Mouse (Mus musculus) midbrain, postnatal 0 days (tissue): ENCODE data around the gene Emilin2. TPM values are rescaled to one million over a fixed set of nuclear protein-coding genes. Genes with fewer than 3 reads are reported as not detected.

Source experiments
- ATAC-seq: fragments of 200-750 bp; cut with Nextera tagmentation; 2 replicates; pipeline ENCODE4 v1.8.0; 2017; ENCODE audit warnings: moderate number of reproducible peaks, mild to moderate bottlenecking, moderate TSS enrichment, moderate library complexity; ENCODE audit not compliant: low FRiP score
- DNase-seq: peaks from one replicate; pipeline ENCODE4 v3.0.0-alpha.2; 2015; ENCODE audit warnings: low spot score
- H3K27ac ChIP-seq: fragments of 300-500 bp; sonication (generic); 2 replicates; pipeline ENCODE4 v1.5.1; 2014; ENCODE audit warnings: low read depth, mild to moderate bottlenecking, low read length, mixed read lengths
- H3K27me3 ChIP-seq: fragments of 300-500 bp; sonication (generic); 2 replicates; pipeline ENCODE4 v1.6.1; 2014; ENCODE audit warnings: low read length, control low read depth, mixed read lengths; ENCODE audit not compliant: insufficient read depth
- H3K36me3 ChIP-seq: fragments of 300-500 bp; sonication (generic); 2 replicates; pipeline ENCODE4 v1.6.1; 2014; ENCODE audit warnings: low read length, control low read depth, mixed read lengths; ENCODE audit not compliant: insufficient read depth
- H3K4me1 ChIP-seq: fragments of 300-500 bp; sonication (generic); 2 replicates; pipeline ENCODE4 v1.6.1; 2014; ENCODE audit warnings: mild to moderate bottlenecking, control low read depth, antibody characterized with exemption, low read length, mixed read lengths; ENCODE audit not compliant: insufficient read depth
- H3K4me2 ChIP-seq: fragments of 300-500 bp; sonication (generic); 2 replicates; pipeline ENCODE4 v1.6.1; 2014; ENCODE audit warnings: low read depth, mild to moderate bottlenecking, low read length, mixed read lengths; ENCODE audit not compliant: poor library complexity, severe bottlenecking
- H3K4me3 ChIP-seq: fragments of 300-500 bp; sonication (generic); 2 replicates; pipeline ENCODE4 v1.5.1; 2014; ENCODE audit warnings: low read depth, mild to moderate bottlenecking, low read length, moderate library complexity
- H3K9ac ChIP-seq: fragments of 300-500 bp; sonication (generic); replicated peaks from 2 replicates; pipeline ENCODE4 v1.6.1; 2014; ENCODE audit warnings: mild to moderate bottlenecking, low read length, moderate library complexity, mixed read lengths; ENCODE audit not compliant: poor library complexity, severe bottlenecking
- H3K9me3 ChIP-seq: fragments of 300-500 bp; sonication (generic); 2 replicates; pipeline ENCODE4 v1.6.1; 2016; ENCODE audit warnings: low read length, control low read depth
- CTCF ChIP-seq: IDR thresholded peaks from 2 replicates; pipeline ENCODE4 v1.5.1; 2016; ENCODE audit warnings: antibody characterized with exemption, mild to moderate bottlenecking
- WGBS: fragments of 180-500 bp; shearing (Covaris S2); extraction: QIAGEN DNeasy Blood & Tissue Kit; methylation state at CpG from one replicate; pipeline ENCODE4 v1.1.7; 2014; 5-methylcytosine and 5-hydroxymethylcytosine counted together
- polyA plus RNA-seq: library from polyadenylated mRNA; unstranded; fragments of >200 nt; fragmentation: Nextera tagmentation; extraction: Ambion mirVana; gene quantifications from 2 replicates; pipeline ENCODE4 v1.2.1, GENCODE M21; 2015
- total RNA-seq: library from RNA; depleted of rRNA; stranded (reverse); fragments of >200 nt; gene quantifications from 2 replicates; pipeline ENCODE4 v1.2.3, GENCODE M21; 2014

The Emilin2 gene
- total and polyA plus RNA-seq, 2 experiments from 2014 or later: 0.93 to 1.9 TPM

DNA sequence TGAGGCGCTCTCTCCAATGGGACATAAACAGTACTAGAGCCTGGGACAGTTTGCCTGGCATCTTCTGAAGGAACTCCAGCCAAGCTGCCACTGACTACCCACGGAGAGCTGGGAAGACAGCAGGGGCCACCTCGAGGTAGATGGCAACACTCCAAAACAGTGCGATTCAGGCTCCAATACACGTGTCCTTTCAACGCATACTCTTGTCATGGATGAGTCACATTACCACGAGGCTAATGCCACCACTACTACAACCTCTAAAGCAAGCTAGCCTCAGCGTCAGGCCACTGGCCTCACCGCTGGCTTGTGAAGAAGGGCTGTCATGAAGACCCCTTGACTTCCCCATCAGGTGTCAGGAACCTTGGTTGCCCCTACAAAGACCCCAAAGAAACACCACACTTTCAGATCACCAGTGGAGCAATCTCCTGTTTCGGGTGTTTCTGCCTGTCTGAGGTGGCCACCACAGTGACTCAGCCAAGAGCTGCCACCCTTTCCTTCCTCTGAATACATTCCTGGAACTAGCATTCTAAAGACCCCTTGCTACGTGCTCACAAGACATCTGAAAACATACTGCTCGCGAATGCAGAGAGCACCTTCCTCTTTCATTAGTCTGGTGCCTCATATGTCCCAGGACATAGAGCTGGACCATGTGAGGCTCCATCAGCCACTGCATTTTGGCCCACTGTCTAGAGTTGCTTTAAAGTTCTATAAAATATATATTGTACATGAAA, 54.8 kb downstream of the Emilin2 start:
- Histone ChIP-seq H3K9ac (no peak overlapping the region), H3K4me1 (no peaks in the 10 kb centered on the region), H3K9me3 (no peaks in the 10 kb centered on the region), H3K4me3 (no peak overlapping the region), H3K36me3 (peaks cover 4% of the 10 kb centered on the region; the same call in 1 of the 2 replicates), H3K27ac (no peak overlapping the region), H3K4me2 (no peak overlapping the region), H3K27me3 (no peaks in the 10 kb centered on the region)
- 81% methylated on average over 13 of the region's 13 CpGs for WGBS
- DNase-seq (no peak), ATAC-seq (no peak)
- no peak for TF ChIP-seq CTCF

DNA sequence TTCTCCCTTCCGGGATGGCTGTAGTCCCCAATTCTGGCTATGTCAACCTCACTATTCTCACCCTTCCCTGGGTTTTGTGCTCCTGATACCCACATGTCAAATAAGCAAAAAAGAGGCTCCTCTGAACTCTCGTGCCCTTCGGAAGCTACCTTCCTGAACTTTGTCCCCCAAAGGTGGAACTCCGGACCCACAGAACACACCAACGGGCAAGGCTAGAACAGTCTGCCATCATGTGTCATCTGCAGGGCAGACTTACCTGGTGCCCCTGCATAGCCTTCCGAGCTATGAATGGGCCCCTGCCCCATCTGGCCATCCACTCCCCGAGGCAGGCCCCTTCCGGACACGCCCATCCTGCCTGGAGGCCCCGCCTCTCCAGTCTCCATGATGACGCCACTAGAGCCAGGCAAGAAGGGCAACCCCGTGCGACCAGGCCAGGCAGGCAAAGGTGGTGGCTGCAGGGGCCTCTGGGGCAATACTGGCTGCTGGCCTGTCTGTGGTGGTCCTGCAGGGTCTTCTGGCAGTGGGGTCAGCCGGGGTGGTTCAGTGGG, 55.6 kb downstream of the Emilin2 start:
- Histone ChIP-seq H3K9ac (no peak overlapping the region), H3K36me3 (peaks cover 4% of the 10 kb centered on the region; the same call in 1 of the 2 replicates), H3K4me3 (no peak overlapping the region), H3K27ac (no peak overlapping the region), H3K9me3 (no peaks in the 10 kb centered on the region), H3K4me1 (0 out of 2 replicates have a peak, but pooled peaks cover 2% of the 10 kb centered on the region), H3K4me2 (no peak overlapping the region), H3K27me3 (no peaks in the 10 kb centered on the region)
- no peak for ATAC-seq
- 84% methylated on average over 14 of the region's 14 CpGs for WGBS
- DNase-seq: no peak
- TF ChIP-seq CTCF: no peak

DNA sequence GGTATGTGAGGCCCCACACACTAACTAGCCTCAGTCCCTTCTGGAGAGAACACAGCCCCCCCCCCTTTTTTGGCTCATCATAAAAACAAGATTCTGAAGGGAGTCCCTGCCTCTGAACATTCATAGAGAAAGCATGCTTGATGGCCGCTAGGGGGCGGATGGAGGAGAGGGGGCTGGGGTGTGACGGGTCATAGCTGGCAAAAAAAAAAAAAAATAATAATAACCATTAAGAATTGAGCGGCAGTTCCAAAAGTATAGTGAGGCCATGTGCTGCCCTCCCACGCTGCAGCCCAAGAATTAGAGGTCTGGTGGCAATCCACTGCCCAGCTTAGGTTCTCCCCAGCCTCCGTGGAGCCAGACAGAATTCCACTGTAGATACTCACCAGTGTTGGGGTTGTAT, 57.0 kb downstream of the Emilin2 start:
- ATAC-seq: no peak
- Histone ChIP-seq H3K4me2 (no peak overlapping the region), H3K4me1 (0 out of 2 replicates have a peak, but pooled peaks cover 2% of the 10 kb centered on the region), H3K4me3 (no peak overlapping the region), H3K27me3 (no peaks in the 10 kb centered on the region), H3K9ac (no peak overlapping the region), H3K27ac (no peak overlapping the region), H3K36me3 (peaks cover 4% of the 10 kb centered on the region), H3K9me3 (no peaks in the 10 kb centered on the region)
- TF ChIP-seq CTCF: peak; percentile 57
- 56% methylated on average over 6 of the region's 6 CpGs for WGBS
- no peak for DNase-seq

DNA sequence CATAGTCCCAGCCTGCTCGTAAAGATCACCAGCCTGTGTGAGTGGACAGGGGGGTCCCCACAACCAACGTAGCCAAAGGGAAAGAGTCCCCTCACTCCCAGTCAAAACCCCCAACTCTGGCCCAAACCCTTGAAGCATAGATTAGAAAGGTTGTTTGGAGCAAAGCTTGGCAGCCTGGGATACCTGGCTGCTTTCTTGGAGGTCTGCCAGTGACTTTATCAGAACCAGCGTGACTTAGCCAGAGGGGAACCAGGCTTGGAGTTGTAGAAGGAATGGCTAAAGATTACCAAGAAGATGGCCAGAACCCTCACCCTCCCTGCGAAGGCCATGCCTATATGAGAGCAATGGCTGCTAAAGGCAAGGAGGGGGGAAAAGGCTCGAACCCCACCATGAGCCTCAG, 57.7 kb downstream of the Emilin2 start:
- 84% methylated on average over 5 of the region's 5 CpGs for WGBS
- no peaks in the 10 kb centered on the region for H3K27me3 ChIP-seq
- no peak overlapping the region for H3K9ac ChIP-seq
- H3K27ac ChIP-seq: no peak overlapping the region
- H3K36me3 ChIP-seq: peaks cover 4% of the 10 kb centered on the region
- H3K9me3 ChIP-seq: no peaks in the 10 kb centered on the region
- 0 out of 2 replicates have a peak, but pooled peaks cover 2% of the 10 kb centered on the region for H3K4me1 ChIP-seq
- TF ChIP-seq CTCF: no peak
- ATAC-seq (no peak), DNase-seq (no peak)
- no peak overlapping the region for H3K4me2 ChIP-seq
- no peak overlapping the region for H3K4me3 ChIP-seq

DNA sequence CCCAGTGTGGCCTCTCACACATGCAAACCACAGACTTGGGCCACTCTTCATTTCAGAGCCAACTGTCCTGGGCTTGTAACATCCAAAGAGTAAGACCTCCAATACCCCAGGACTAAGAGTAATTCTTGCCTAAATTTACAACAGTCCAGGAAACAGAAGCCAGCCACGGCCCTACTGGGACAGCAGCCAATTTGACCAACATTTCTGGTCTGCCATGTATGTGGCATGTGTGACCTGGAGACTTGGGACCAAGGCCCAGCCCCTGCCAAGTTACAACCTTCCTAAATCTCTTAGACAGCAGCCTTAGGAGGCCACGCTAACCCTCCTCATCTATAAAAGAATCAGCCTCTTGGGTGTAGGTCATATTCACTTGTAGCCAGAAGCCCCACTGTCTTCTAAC, 58.4 kb downstream of the Emilin2 start:
- no peak for DNase-seq
- no peak overlapping the region for H3K4me2 ChIP-seq
- no peak overlapping the region for H3K9ac ChIP-seq
- no peaks in the 10 kb centered on the region for H3K27me3 ChIP-seq
- H3K9me3 ChIP-seq: no peaks in the 10 kb centered on the region
- H3K4me1 ChIP-seq: 0 out of 2 replicates have a peak, but pooled peaks cover 2% of the 10 kb centered on the region
- no peak overlapping the region for H3K27ac ChIP-seq
- H3K36me3 ChIP-seq: peaks cover 11% of the 10 kb centered on the region
- no peak for TF ChIP-seq CTCF
- H3K4me3 ChIP-seq: no peak overlapping the region
- WGBS: 96% methylated on average over 2 of the region's 2 CpGs
- no peak for ATAC-seq

DNA sequence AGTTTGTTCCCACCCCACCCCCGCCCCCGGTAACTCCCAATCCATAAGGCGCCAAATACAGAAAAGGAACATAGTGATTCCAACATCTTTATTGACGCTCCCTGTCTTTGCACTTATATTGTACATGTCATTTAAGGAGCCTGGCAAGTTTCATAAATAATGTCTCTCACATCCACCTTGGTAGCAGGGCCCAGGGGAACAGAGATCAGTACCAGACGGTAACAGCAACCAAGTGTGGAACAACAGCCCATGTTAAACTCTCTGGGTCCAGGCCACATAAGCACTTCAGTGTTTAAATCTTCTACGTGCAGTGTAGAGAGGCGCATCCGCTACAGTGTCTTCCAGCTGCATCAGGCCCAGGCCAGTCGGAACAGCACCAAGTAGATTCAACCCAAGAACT, 59.7 kb downstream of the Emilin2 start:
- 85% methylated on average over 9 of the region's 9 CpGs for WGBS
- H3K27me3 ChIP-seq: no peaks in the 10 kb centered on the region
- 0 out of 2 replicates have a peak, but pooled peaks cover 2% of the 10 kb centered on the region for H3K4me1 ChIP-seq
- no peak for TF ChIP-seq CTCF
- ATAC-seq (no peak), DNase-seq (no peak)
- H3K9ac ChIP-seq: no peak overlapping the region
- H3K36me3 ChIP-seq: peaks cover 23% of the 10 kb centered on the region
- no peak overlapping the region for H3K4me3 ChIP-seq
- H3K27ac ChIP-seq: no peak overlapping the region
- no peaks in the 10 kb centered on the region for H3K9me3 ChIP-seq
- no peak overlapping the region for H3K4me2 ChIP-seq
